Mouse (Mus musculus) monocyte, adult 5-6 weeks (primary cell): ENCODE results near the gene Clec16a. TPM values are rescaled to one million over a fixed set of nuclear protein-coding genes. Genes with fewer than 3 reads are reported as not detected.

Experiments
- ATAC-seq: fragments of 153-309, 156-312 bp; replicated peaks from 2 replicates; pipeline ENCODE4 v1.8.0; 2017; ENCODE audit warnings: mild to moderate bottlenecking; ENCODE audit not compliant: low TSS enrichment, insufficient number of reproducible peaks, severe bottlenecking, poor library complexity, low FRiP score
- total RNA-seq: library from RNA; stranded (forward); fragments of 200-1000, 200-491, 200-594 nt; gene quantifications from 3 replicates; pipeline ENCODE4 v1.2.3, GENCODE M21; 2017

Gene Clec16a
- total RNA-seq, 1 experiment from 2014 or later: 14.0 TPM

DNA sequence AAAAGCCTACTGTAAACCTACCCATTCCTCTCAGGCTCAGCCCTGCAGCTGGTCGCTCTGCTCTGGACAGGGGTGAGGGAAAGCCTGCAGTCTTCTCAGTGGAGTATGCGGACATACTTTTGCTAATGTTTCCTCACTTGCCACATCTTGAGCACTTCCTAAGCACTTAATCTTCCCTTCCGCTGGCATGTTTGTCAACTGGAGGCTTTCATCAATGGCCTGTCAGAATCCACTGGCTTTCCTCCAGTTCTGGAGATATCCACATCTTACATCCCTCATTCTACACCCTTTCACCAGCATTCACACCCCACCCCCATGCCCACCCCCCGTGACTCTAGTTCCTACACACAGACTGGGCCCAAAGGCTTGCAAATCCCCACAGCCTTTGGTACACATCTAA lies 182.5 kb downstream of the Clec16a start:
- no peak for ATAC-seq

DNA sequence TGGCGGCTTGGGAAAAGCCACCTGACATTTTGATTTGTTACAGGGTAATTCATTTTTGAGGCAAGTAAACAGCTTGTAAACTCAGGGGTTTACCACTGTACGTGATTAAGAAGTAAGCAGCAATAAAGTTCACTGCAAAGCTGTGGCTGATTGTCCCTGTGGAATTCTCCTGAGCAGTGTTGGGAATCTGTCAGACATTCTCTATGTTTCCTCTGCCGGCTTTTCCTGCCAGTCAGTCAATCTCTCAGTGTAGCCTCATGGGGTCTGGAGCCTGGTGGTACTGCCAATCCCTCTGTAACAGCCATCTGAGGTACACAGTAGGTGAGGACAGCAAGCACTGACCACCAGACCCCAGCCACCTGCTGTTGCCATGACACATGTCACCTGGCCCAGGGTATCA lies 183.7 kb downstream of the Clec16a start:
- no peak for ATAC-seq

DNA sequence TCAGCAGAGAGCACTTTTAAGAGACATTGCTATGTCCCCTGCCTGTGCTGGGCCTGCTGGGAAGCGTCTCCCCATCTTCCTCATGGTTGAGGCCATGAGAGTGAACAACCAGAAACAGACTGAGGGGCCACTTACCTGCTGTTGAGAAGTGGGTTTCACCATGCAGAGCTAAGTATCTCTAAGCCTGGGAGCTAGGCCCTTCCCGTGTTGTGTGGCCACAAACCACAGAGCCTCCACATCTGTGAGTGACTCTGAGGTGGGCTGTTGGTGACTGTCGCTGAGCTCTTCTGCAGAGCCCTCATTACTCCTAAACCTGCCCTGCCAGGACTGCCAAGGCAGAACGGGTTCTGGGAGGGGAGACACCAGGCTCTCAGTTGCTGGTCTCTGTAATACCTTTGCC lies 185.8 kb downstream of the Clec16a start:
- no peak for ATAC-seq

DNA sequence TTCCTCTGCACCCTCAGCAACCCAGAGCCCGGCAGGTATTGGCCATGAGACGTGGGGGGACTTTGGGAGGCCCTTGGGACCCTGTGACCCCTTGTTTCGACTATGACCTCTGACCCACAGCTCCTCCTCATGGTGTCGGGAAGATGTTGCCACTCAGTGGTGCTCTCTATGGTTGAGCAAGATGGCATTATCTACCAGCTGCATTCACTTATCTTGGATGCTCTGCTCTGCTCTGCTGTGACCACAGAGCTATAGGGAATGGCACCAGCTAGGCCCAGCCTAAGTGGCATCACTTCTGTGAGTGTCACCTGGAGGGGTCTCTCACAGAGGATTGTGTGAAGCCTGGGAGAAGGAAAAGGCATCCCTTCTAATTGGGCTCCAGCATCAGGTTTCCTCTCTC lies 186.6 kb downstream of the Clec16a start:
- no peak for ATAC-seq

DNA sequence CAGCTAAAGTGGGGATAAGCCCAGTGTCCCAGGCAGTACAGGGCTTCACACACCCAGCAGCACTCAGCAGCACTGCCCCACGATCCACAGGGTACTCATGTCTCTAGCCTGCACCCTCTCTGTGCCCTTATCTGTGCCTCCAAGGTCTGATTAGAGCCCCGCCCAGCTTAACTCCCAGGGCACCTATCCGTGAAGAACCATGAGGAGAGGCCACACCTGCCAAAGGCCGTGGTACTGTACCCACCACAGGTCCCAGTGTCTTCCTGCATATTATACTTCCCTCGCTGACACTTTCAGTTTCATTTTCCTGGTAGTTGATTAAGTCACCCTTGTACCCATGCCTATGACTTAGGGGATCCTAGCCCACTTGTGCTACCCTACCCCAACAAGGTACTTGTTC lies 187.3 kb downstream of the Clec16a start:
- ATAC-seq: no peak

DNA sequence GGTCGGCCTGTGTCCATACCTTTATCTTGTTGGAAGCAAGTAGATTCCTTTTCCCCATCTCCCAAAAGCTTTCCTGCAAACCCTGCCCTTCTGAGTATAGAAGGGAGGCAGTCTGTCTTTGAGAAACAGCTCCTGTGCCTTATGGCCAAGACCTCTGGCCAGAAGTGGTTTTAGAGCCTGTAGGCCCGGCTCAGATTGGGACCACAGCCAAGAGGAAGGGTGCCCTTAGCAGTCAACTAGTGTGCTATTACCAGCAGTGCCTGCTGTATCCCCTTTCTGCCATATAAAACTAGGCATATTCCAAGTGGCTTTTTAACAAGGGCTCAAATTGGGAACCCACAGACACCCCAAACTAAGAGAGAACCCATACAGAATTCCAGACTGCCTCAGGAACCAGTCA lies 190.6 kb downstream of the Clec16a start:
- no peak for ATAC-seq

DNA sequence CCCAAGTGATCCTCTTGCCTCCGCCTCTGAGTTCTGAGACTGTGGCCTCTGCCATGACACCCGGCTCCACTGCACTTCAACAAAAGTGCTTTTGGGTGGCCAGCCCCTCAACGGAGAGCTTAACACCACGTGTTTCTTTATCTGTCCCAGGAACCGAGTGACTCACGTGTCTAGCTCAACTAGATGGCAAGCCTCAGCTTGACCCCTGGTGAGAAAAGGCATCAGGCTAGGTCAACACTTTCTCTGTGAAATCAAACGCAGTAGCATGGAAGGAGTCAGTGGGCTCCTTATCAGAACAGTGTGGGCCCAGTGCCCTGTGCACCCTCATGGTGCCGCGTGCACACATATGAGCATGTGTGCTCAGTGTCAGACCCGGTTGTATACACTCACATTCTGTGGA lies 191.2 kb downstream of the Clec16a start:
- ATAC-seq: no peak

DNA sequence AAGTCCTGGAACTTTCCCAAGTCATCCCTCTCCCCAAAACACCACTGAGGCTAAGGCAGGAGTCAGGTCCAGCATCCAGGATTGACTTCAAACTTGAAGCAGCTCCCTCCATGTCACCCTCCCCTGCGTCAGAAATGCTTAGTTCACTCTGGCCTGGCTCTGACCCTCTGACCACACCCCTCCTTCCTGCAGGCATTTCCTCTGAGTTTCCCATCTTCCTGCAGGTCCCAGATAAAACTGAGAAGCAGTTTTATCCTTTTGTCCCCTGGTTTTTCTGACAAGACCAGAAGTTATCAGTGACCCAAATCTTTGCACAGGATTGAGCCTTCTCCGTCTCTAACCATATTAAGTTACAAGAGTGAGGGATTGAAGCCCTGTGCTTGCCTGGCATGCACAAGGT lies 192.4 kb downstream of the Clec16a start:
- no peak for ATAC-seq

DNA sequence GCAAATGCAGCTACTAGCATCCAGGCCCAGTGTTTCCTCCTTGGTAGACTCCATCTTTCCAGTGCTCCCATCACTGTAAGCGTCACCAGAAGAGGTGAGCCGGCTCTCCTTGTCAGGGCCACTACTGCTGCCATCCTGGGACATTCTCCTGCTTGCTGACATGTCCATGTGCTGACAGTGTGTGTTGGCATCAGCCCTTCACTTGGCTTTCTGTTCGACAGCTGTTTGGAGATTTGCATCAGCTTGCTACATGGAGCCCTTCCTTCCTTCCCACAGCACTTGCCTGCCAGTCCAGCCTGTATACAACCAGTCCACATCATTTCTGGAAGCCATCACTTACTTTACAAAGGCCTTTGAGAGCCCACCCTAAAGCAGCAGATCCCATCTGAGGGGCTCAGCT lies 193.7 kb downstream of the Clec16a start:
- ATAC-seq: no peak

DNA sequence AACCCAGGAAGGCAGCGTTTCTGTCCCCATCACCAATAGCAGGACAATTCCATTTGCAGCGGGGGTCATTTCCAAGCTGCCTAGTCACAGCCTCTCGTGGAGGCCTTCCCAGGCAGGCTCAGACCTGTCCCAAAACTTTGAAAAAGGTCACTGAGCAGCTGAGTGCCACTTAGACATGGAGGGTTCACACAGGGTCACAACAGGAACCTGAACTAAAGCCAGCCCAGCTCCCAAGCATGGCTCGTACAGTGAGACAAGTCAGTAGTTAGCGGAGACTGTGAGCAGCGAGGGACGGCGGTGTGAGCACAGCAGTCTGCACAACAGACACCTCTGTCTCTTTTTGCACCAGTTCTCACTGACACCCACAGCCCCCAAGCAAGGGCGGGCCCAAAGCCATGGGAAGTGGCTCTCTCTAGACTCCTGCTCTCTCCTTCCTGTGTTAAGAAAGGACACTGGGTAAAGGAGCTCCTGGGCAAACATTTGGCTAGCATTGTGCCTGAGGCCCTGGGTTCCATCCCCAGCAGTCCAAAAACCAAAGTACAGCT lies 194.8 kb downstream of the Clec16a start:
- no peak for ATAC-seq

DNA sequence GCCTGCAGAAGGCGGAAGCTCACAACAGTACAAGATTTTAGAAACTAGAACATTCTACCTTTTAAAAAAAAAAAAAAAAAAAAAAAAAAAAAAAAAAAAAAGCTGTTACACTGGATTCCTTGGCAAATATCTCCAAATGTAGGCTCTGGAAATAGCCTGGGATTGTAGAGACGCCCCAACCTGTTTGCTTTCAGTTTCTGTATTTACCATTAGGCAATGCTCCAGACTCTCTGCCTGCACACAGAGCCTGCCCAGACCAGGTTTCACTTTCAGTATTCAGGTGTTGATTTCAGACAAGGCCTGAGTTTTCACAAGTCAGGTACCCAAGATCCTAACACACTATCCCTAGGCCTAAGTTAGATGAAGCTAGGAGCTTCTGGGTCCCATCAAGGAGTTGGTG lies 195.9 kb downstream of the Clec16a start:
- ATAC-seq: no peak

DNA sequence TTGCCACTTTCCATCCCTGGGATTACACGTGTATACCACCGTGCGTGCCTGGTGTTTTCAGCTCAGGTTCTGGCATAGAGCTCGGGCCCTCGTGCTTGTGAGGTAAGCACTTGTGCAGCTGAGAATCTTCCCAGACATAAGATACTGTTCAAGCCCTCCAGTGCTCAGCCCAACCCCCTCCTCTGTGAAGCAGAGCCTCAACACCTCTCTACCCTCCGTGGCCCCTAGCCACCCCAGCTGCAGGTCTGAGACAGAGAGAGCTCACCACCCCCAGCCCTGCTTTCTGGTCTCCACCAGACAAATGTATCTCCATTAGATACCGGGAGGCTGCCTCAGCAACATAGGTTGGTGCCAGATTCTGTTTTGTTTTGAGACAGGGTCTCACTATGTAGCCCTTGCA lies 204.1 kb downstream of the Clec16a start:
- ATAC-seq: no peak

DNA sequence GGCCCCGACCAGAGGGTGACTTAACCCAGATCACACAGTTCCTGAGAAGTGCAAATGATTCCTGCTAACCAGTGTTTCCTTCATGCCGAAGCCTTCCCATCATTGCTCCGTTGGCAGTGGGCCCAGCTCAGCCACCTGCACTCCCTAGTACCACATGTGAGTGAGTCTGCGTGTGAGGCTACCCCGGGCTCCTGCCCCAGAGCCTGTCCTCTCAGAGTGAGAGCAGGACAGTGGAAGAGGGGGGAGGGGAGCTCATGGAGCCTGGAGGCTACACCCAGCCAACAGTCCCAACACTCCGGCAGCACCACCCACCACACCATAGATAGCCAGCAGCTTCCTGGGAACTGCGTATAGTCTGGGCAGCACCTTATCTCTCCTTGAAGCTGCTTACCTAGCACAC lies 204.7 kb downstream of the Clec16a start:
- ATAC-seq: no peak

DNA sequence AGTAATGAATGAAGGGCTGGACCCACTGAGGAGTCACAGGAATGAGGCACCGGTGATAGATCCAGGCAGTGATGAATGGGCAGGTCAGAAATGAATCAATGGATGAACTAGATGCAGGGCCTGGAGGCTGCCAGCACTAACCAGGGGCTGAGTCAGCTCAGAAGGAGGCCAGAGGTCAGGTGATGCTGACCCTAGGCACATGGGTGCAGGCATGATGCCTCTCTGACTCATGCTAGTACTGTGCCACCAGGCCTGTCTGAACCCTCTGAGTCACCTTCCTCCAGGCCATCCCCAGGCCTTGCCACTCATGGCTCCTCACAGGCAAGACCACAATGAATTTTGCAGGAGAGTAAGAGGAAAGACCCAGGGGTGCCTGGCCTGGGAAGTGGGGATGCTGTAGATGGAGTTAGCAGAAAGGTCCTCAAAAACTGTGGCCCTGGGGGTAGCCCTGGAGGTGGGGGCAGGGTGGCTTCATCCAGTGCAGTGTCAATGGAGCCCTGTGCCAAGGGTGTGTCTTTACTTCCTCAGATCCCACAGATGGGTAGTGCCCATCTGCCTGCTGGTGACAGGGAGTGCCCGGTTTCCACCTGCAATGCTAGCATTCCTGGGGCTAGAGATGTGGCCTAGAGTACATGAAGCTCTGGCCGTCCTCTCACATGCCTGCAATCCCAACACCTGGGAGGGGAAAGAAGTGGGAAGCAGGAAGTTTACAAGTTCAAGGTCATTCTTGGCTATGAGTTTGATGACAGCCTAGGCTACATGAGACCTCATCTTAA lies 209.6 kb downstream of the Clec16a start:
- ATAC-seq: no peak

DNA sequence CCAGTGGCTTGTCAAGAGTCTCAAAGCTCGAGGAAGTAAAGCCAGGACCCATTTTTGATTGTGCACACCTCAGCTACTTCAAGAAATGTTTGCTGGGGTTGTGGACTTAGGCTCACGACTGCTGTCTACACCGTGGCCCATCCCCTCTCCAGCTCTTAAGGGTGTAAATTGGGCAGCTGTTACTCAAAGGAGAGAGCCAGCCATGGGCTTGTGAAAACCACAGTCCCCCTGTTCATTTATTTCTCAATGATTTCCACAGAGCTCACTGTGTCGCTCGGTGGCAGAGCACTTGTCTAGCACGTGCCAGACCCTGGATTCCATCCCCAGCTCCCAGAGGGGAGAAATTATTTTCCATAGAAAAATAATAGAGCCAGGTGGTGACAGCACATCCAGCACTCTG lies 211.0 kb downstream of the Clec16a start:
- no peak for ATAC-seq

DNA sequence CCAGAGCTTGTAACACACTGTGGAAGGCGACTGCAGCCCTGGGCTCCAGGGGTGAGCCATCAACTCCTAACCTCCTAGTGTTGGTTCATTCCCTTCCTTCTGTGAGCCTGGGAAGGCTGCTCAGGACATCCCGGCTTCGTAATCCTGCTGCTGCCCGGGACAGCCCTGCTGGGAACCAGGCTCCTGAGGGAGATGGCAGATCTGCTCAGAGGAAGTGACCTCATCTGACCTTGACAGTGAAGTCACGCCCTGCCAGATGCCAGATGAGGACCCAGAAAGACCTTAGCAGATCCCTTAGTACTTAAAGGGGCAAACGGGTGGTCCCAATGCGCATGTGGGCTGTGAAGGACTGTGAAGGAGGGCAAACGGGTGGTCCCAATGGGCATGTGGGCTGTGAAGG lies 216.0 kb downstream of the Clec16a start:
- ATAC-seq: no peak

DNA sequence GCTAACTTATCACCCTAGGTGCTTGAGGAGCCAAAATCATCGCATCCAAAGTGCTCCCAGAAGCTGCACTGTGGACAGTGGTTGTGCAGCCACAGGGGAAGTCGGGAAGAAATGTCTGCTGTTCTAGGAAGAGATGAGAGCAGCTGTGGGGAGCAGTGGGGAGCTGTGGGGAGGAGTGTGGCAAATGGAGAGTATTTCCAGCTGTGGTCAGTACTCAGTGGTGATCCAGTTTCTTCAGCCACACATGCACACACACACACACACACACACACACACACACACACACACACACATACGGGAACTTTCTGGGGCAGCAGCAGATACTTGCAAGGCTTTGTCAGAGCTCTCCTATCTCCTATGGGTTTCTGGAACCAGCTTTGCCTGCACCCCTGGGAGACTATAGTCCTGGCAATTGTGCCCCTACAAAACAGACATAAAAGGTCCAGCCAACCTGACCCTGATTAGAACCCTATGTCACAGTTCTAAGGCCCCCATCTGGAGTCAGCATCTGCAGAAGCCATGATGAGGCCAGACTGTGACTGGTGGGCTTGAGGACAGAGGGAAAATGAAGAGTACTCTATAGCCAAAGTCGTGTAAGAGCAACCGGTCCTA lies 217.5 kb downstream of the Clec16a start:
- no peak for ATAC-seq

DNA sequence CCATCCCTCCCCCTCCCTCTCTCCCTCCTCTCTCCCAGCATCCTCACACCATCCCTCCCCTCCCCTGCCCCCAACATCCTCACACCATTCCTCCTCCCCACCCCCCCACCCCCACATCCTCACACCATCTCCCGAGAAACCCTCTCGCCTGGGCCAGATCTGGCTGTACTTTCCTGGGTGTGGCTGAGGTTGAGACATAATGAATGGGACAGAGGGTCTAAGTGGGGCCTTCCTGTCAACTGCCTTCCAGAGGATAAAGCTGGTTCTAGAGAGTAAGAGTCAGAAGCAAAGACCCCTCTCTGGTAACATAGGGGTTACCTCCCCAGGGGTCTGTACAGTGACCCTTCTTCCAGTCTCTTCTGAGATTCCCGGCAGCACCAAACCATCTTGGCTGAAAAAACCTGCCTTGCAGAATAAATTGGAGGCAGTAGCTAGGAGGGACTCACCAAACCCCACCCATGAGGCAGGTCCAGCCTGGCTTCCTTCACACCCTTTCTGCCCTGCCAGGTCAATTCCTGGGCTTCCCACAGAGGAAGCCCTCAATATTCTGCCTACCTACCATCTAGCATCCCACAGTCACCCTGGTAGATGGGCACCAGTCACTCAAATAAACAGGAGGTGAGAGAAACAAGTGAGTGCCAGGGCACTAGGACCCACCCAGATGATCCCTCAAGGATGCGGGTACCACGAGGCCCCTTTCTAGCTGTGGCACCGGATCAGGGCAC lies 218.6 kb downstream of the Clec16a start:
- ATAC-seq: no peak

DNA sequence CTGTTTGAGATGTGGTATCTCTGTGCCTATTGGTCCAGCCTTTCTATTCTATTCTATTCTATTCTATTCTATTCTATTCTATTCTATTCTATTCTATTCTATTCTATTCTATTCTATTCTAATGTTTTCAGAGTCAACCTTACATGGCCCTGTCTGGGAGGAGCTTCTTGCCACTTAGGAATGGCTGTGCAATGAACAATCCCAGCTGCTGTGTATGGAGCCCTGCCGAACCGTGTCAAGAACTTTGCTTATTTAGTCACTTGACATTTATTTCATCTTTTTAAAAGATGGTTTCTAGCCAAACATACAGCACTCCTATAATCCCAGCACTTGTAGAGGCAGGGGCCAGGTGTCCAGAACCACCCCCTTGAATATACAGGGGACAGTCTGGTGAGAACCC lies 219.2 kb downstream of the Clec16a start:
- no peak for ATAC-seq

DNA sequence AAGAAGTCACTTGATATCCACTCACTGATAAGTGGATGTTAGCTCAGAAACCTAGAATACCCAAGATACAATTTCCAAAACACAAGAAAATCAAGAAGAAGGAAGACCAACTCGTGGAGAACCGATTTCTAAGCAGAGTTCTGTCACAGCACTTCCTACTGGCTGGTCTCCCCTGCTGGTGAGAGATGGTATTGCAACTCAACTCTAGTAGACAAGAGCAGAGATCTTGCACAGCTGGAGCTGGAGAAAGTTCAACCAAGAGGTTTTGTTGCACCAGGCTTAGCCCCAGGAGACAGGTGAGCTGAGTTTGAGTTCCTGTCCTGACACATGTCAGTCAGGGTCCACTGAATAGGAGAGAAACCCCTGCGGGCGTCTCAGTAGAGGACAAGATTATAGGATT lies 222.0 kb downstream of the Clec16a start:
- ATAC-seq: no peak
